Mouse (Mus musculus): Measurements from ENCODE around the gene Spindoc. TPM values are rescaled to one million over a fixed set of nuclear protein-coding genes. Genes with fewer than 3 reads are reported as not detected.
"Not testable (repeated sequence)": the region's sequence is repeated elsewhere in the genome, so short reads cannot be mapped to it uniquely, and the experiment has no call there.

The Spindoc gene
- total RNA-seq, 2 experiments from 2014 or later: 29.4 to 30.8 TPM

GRCm38 (mm10) chr19:7398898-7399297, 16.1 kb upstream of the Spindoc start:
- not testable (repeated sequence) for DNase-seq

- DNase-seq: peak; percentile 58
Measured at GRCm38 (mm10) chr19:7396867-7397826, 14.4 kb upstream of the Spindoc start.

DNA sequence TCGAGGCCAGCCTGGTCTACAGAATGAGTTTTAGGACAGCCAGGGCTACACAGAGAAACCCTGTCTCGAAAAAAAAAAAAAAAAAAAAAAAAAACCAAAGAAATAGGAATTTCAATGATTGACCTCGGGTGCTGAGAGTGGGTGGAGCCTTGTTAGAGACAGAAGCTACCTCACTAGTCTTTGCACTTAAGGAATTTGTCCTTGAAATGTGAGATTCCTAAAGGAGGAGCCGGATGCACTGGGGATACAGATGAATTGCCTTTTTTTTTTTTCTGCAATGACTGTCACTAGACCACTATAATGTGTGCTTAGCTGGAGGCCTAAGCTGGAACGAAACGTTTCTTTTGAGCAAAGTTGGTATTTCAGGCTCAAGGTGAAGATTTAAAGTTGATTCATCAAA, 5.7 kb upstream of the Spindoc start:
- DNase-seq: no peak

- DNase-seq: no peak
Measured at GRCm38 (mm10) chr19:7386042-7386441, 3.2 kb upstream of the Spindoc start.

- DNase-seq: peak; percentile 81
Measured at GRCm38 (mm10) chr19:7382248-7382902, 419 bp downstream of the Spindoc start.

DNA sequence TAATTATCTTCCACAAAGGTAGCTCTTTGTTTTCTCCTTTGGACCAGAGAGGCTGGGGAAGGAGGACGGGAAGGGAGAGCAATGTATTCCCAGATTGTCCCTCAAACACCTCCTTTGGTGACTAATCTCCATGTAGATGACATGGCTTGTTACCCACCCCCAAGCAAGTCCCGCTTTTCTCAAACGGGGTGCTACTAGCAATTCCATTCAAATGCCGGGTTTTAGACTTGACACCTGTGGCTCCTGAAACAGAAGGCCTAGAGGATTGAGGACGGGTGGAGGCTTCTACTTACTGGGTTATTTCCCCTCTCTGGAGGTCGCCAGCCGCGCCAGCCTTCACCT, 917 bp downstream of the Spindoc start:
- no peak for DNase-seq

DNA sequence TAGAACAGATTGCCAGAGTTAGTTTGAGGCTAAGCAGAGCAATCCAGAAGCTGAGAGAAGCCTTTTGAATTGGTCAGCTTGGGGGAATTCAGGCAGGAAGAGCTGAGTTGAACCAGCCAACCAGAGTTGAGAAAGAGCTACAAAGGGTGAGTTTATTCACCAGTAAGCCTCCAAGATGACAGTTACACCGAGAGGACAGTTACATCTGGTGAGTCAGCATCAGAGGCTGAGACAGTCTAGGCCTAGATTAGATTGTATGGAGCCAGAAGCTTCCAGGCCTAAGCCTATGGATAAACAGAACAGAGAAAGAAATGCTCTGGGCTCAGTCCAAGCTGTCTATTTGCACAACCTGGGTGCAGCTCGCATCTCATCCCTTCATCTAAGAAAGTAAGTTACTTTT, 5.2 kb downstream of the Spindoc start:
- no peak for DNase-seq

- DNase-seq: no peak
Measured at GRCm38 (mm10) chr19:7374491-7374890, 8.3 kb downstream of the Spindoc start.

- DNase-seq: not testable (repeated sequence)
Measured at GRCm38 (mm10) chr19:7369469-7369868, 13.3 kb downstream of the Spindoc start.

GRCm38 (mm10) chr19:7353636-7354035, 29.2 kb downstream of the Spindoc start:
- DNase-seq: no peak

DNA sequence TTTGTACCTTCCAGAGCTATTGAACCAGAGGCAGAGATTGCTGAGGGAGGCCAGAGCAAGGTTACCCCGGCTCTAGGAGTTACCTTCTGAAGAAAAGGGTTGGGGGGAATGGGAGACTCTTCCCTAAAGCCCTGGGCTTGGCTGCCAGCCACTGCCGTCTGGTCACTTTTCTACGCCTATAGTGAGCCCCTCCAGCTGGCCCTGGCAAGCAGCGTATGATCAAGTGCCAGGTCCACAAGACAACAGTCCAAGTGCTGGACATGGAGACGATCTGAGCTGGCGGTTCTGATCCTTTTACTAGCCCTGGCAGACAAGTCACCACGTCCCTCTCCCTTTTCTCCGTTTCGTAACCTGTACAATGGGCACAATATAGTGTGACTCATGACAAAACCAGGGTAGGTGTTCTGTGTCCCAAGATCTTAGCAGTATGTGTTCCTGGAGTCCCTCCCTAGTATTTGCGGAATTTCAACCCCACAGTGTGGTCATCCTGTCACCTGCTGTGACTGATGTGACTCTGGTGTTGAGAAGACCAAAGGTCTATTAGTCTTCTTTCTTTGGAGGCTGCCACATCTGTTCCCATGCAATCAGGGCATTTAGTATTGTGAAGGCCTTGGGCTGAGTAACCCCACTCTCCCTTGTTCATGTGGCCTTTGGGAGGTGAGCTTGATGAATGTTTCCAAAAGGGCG, 29.8 kb downstream of the Spindoc start:
- DNase-seq: peak; percentile 62

GRCm38 (mm10) chr19:7349993-7350392, 32.8 kb downstream of the Spindoc start:
- peak; percentile 16 for DNase-seq

DNA sequence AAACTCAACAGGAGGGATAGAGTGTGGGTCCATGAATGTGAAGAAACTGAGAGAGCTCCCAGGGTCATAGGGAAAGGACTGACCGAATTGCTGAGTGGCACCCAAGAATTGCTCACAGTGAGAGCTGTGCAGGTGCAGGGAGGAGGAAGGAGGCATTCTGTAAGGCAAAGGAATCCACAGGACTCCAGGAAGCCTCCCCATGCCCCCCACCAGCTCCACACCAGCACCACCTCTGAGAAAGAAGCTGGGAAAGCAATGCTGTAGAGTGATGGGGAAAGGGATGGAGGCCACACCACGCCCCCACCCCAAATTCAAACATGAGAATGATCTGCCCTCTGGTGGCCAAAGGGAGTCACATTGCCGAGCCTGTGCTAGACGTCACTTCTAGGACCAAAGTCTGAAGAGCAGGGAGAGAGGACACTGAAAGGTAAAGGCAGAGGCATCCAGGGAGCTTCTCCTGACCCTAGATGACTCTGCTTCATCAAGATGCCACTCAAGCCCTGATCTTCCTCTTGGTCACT, 37.5 kb downstream of the Spindoc start:
- peak; percentile 64 for DNase-seq

- no peak for DNase-seq
Measured at GRCm38 (mm10) chr19:7342646-7343045, 40.1 kb downstream of the Spindoc start.

DNA sequence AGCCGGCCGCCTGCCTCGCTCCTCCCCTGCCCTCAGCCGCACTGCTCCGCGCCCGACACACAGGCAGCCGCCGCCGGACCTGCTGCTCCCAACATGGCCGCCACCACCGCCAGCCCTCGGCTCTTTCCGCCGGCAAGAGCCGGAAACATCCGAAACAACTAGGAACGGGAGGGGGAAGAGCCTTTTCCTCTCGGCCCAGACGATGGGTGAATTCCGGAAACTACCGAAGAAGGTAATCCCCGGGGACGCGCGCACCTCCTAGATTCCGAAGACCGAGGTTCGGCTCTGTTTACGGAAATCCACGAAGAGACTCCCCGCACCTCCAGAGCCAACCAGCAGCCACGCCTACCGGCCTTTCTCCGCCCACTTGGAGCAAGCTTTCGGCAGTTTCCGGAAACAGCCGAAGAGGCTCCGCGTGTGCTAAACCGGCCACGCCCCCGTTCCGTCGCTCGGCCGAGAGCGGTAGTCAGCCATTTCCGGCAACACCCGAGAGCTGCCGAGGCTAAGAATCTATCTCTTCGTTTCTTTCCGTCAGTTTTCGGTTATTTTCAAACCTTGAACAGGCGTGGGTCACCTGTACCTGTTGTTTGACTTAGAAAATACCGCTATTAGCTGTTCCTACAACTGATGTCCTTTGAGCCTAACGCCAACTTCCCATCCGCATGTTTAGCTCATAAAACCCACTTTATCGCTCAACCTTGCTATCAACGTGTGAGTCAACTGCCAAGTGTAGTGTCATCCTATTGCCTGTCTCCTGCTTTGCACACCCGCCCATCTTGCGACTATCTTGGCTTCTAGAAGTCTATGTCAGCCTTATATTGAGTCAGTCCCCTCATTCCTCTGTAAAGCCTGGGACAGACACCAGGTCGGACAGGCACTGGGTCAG, 41.0 kb downstream of the Spindoc start, which contains the start of gene Mark2:
Mark2 (minus strand) TSS at position 349 of the 886 bp plus-strand sequence.
- peak; percentile 99 for DNase-seq

DNA sequence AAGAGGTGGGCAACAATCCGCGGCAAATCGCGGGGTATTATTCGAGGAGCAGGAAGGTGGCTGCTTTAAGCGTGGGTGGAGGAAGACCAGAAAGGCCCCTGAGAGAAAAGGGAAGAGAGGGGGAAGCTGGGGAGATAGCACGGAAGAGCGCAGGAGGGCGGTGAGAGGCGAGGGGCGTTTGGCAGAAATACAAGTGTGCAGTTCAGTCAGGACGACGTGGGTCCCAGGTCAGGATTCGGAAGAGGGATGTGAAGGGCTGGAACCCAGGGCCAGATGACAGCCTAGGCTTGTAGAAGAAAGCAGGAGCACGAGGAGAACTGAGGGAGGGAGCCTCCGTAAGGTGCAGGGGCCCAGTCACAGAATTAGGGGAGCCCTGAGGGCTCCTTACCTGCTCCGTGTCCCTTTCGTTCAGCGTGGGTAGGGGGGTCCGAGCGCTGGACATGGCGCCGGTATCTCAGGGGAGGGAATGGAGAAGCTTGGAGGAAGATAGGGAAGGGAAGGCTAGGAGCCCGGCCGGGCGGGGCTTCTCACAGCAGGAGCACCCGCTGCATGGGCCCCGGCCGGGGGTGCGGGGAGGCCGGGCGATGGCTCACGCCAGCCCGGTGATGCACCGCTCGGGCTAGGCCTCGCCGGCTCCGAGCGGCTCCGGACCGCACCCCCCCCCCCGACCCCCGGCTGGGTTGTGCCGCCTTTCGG, 41.9 kb downstream of the Spindoc start:
- DNase-seq: peak; percentile 19

DNA sequence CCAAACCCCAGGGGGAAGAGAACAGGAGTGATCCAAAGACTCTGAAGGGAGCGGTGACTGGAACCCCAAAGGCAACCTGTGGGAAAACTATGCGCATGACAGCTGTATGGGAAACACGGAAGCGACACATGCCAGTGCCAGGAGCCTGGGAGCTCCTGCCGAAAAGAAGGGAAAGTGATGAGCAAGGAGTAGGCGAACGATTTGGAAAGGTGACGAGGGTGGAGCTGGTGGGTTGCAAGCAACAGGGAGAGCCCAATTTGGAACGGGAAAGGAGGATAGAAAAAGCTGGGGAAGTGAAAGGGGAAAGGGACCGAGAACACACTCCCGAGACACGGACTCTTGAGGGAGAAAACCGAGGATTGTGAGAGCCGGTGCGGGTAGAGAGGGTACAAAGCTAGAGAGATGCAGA, 42.4 kb downstream of the Spindoc start:
- DNase-seq: peak; percentile 13

DNA sequence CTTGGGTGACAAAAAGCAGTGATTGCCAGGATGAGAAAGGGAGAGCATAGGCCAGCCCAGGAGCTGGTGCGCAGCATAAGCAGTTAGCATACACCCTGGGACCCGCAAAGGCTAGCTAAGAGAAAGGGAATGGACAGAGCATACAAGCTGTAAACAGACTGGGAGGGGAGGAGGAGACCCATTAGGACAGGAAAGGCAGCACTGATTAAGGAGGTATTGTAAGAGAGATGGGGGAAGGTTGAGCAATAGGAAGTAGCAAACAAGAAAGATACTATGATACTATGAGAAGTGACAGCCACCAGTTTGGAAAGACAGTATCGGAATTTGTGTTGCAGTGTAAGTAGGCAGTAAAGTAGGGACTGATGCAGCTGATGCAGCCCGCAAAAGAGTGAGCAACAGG, 42.9 kb downstream of the Spindoc start:
- DNase-seq: no peak

- peak; percentile 23 for DNase-seq
Measured at GRCm38 (mm10) chr19:7339026-7339425, 43.8 kb downstream of the Spindoc start.

DNA sequence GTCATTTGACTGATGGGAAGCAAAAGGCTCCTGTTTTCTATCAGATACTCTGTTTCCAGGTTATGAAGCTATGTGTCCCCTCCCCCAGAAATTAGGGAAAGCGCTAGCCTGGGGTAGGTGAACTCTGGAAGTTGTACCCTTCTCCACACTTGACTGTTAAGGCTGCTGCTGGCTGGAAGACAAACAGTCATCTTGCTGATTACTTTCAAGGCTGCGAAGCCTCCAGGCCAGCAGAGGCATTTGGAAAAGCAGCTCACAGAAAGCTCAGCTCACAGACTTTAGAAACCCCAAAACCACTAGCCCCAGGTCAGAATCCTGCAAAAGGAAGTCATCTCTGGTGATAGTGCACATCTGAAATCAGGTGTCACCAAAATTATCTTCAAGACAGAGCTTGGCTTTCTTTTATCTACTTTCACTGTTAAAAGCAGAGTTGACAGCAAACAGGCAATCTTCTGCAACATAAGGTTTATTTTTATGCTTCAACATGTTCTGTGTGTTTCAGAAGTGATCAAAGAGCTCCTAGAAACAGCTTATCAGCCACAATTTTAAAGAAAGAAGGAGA, 44.9 kb downstream of the Spindoc start:
- no peak for DNase-seq

GRCm38 (mm10) chr19:7335656-7336055, 47.1 kb downstream of the Spindoc start:
- no peak for DNase-seq

Data from heart, postnatal 4 days (tissue).